In genomic region chr6:91683602-91684473, GRCm38 (mm10) we compare ENCODE assay signal across 7 mouse cellular contexts. TPM values are rescaled to one million over a fixed set of nuclear protein-coding genes. Genes with fewer than 3 reads are reported as not detected.
DNase-seq lines count a peak whose midpoint lies in the region; ATAC-seq lines count a peak whose summit lies in the region.

Gene Slc6a6, plus strand, starts transcription at chr6:91684053.

- intact Hi-C loops in gastrocnemius, postnatal 36 days (cut with DNase I): loop anchor here (2.0 kb wide), 2 partner anchors 57 to 107 kb away; no protein-coding TSS in a partner anchor
- intact Hi-C loops in left cerebral cortex, postnatal 25 days (cut with DNase I): loop anchor here (2.0 to 5.0 kb wide), 2 partner anchors 35 to 107 kb away; no protein-coding TSS in a partner anchor

- H3K36me3 ChIP-seq in intestine, embryonic 15.5 days: no peaks in the 10 kb centered on the region
- H3K36me3 ChIP-seq in midbrain, embryonic 10.5 days: 0 out of 2 replicates have a peak, but pooled peaks cover 2% of the 10 kb centered on the region

- H3K4me3 ChIP-seq in intestine, embryonic 15.5 days (replicated peaks): peak within 1 kb of the TSS; percentile 96
- H3K4me3 ChIP-seq in midbrain, embryonic 10.5 days: peak within 1 kb of the TSS; percentile 85

- peak; percentile 95 to 96 for DNase-seq in adrenal gland, adult 18-20 months (ENCODE audit: low spot score in 2 of 2)
- peak; percentile 96 for DNase-seq in embryo, embryonic 11 days
- DNase-seq in gastrocnemius, postnatal 36 days: peak; percentile 89
- DNase-seq in left cerebral cortex, postnatal 25 days (ENCODE audit: low spot score in 2 of 2): peak; percentile 95 to 98
- DNase-seq in midbrain, embryonic 10.5 days (ENCODE audit: low spot score): peak; percentile 97
- peak; percentile 94 for DNase-seq in right cerebral cortex, postnatal 4 days

- peak within 1 kb of the TSS; percentile 95 for H3K9ac ChIP-seq in intestine, embryonic 15.5 days

- no peaks in the 10 kb centered on the region for H3K27me3 ChIP-seq in intestine, embryonic 15.5 days (replicated peaks)
- no peaks in the 10 kb centered on the region for H3K27me3 ChIP-seq in midbrain, embryonic 10.5 days (ENCODE audit: low read depth, poor library complexity, severe bottlenecking)

- peak within 1 kb of the TSS; percentile 96 for H3K27ac ChIP-seq in intestine, embryonic 15.5 days
- peak within 1 kb of the TSS; percentile 97 for H3K27ac ChIP-seq in midbrain, embryonic 10.5 days (replicated peaks)

- peak; percentile 88 for ATAC-seq in intestine, embryonic 15.5 days

- peaks cover 46% of the 10 kb centered on the region for H3K4me1 ChIP-seq in intestine, embryonic 15.5 days (replicated peaks)
- peaks cover 49% of the 10 kb centered on the region for H3K4me1 ChIP-seq in midbrain, embryonic 10.5 days

- no peaks in the 10 kb centered on the region for H3K9me3 ChIP-seq in intestine, embryonic 15.5 days
- H3K9me3 ChIP-seq in midbrain, embryonic 10.5 days (replicated peaks): no peaks in the 10 kb centered on the region

- peak within 1 kb of the TSS; percentile 90 for H3K4me2 ChIP-seq in intestine, embryonic 15.5 days (replicated peaks)

- WGBS in intestine, embryonic 15.5 days: under 1% methylated on average over 60 of the region's 69 CpGs
- under 1% methylated on average over 61 of the region's 69 CpGs for WGBS in midbrain, embryonic 10.5 days

RNA-seq across cellular contexts. Expression of gene Slc6a6, which starts in this region (rescaled TPM):
- total RNA-seq in adrenal gland, adult 18-20 months (2021): 100 to 1,000 TPM; 209 to 474 TPM
- total RNA-seq in gastrocnemius, postnatal 36 days (2021): 10 to 100 TPM; 66.3 to 70.0 TPM
- polyA plus RNA-seq in intestine, embryonic 15.5 days (2015; fragmentation: Nextera tagmentation; extraction: Ambion mirVana): 78.0 and 87.9 TPM in 2 replicates
- 100 to 1,000 TPM; 128 to 149 TPM for total RNA-seq in left cerebral cortex, postnatal 25 days (2021)
- polyA plus RNA-seq in midbrain, embryonic 10.5 days (2016; fragmentation: Nextera tagmentation; extraction: Ambion mirVana): 49.5 and 63.7 TPM in 2 replicates

Comparison
In these comparisons a context has a peak if more than half of its experiments do, and no peak if none do; other contexts are left out.
1. Peak in every context shown above with its lines: DNase-seq, ATAC-seq, H3K4me3 ChIP-seq and H3K27ac ChIP-seq.